Mouse (Mus musculus) left cerebral cortex, adult 9 months (tissue): ENCODE measurements around the gene Batf3.
A peak's percentile ranks its signal among the peaks of the same experiment; 100 is the strongest.
"Not testable (repeated sequence)": the region's sequence is repeated elsewhere in the genome, so short reads cannot be mapped to it uniquely, and the experiment has no call there.

ENCODE experiments used
- DNase-seq, 2 experiments: peaks; one replicate each; pipeline ENCODE4 v3.0.0; 2022; ENCODE audit warnings: low spot score in 2 of 2

Batf3 gene

GRCm38 (mm10) chr1:191131692-191132091 is 34.0 kb downstream of the Batf3 start:
- DNase-seq: no peak

GRCm38 (mm10) chr1:191132240-191132639 is 34.6 kb downstream of the Batf3 start:
- DNase-seq: no peak

GRCm38 (mm10) chr1:191132934-191133333 is 35.3 kb downstream of the Batf3 start:
- no peak for DNase-seq

GRCm38 (mm10) chr1:191135406-191135805 is 37.8 kb downstream of the Batf3 start:
- DNase-seq: no peak

GRCm38 (mm10) chr1:191138436-191138835 is 40.8 kb downstream of the Batf3 start:
- no peak for DNase-seq

- no peak for DNase-seq
Observed at GRCm38 (mm10) chr1:191138874-191139495, 41.3 kb downstream of the Batf3 start.

GRCm38 (mm10) chr1:191140983-191141382 is 43.3 kb downstream of the Batf3 start:
- DNase-seq: no peak

- DNase-seq: not testable (repeated sequence)
Observed at GRCm38 (mm10) chr1:191149489-191149888, 51.8 kb downstream of the Batf3 start.

GRCm38 (mm10) chr1:191150924-191151605 is 53.4 kb downstream of the Batf3 start:
- DNase-seq: no peak

- peak in 1 of 2 experiments; percentile 34 for DNase-seq
Observed at GRCm38 (mm10) chr1:191153052-191153451, 55.4 kb downstream of the Batf3 start.

- DNase-seq: no peak
Observed at GRCm38 (mm10) chr1:191154314-191154713, 56.7 kb downstream of the Batf3 start.
